ENCODE assay signal across 12 mouse cellular contexts in the genomic region with DNA sequence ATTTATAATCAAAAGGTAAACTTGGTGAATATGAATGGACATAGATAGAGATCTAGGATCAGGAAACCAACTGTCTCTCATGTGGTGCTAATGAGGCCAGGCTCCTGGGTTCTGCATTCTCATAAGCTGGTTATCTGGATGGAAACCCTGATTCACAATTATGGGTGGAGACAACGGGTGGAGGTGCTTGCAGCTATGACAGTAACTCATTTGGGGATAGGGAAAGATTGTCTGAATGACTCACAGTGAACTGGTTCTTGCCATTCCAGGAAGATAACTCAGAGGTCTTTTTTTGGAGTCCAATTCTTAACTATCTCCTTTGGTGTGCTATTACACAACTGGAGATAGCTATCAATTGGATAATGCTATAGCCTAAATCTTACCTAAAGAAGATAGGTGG.
"Had no signal": no experiment of that assay in that cellular context is flagged by ENCODE, and none has a peak within 500 bp of the region (broad histone marks: within the 10 kb centered on the region; RNA-seq: fewer than 3 reads in every experiment).

No protein-coding gene starts in this region.

- H3K27ac ChIP-seq: kidney, postnatal 0 days; liver, embryonic 13.5 days; midbrain, embryonic 13.5 days; stomach, postnatal 0 days had no signal

- H3K4me3 ChIP-seq: liver, embryonic 13.5 days; midbrain, embryonic 13.5 days had no signal

- DNase-seq: kidney, adult 2 months; kidney, postnatal 25 days; liver, embryonic 13.5 days; lung, adult 2 months; lung, postnatal 14 days; lung, postnatal 4 days; thymus, adult 2 months; thymus, postnatal 14 days; thymus, postnatal 4 days had no signal
